Mouse (Mus musculus): ENCODE data around the gene Klf1. TPM values are rescaled to one million over a fixed set of nuclear protein-coding genes. Genes with fewer than 3 reads are reported as not detected.

Gene Klf1
- total RNA-seq, 2 experiments from 2014 or later = not detected

DNA sequence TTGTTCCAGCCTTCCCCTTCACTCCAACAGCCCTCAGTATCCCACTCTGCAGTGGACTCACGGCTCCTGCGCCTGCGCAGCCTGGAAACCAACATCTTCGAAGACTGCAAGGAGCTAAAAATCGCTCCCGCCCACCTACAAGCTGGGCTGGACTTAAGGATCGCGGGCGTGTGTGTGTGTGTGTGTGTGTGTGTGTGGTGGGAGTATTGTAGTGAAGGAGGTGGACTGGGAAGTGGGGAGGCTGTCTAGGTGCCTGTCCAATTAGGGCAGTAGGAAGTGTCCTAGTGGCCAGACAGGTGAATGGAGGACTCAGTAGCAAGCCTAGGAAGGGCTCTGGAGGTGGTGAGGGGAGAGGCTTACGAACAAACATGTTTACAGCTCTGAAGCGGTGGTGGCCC, 43.5 kb downstream of the Klf1 start:
- H3K4me3 ChIP-seq = peak overlapping the region; percentile 67; the same call in 1 of the 2 replicates
- no peak for DNase-seq
- intact Hi-C loops (cut with DNase I) = no loop called here
- no peak for TF ChIP-seq CTCF (IDR thresholded peaks at IDR 0.05)
- H3K27ac ChIP-seq = no peak overlapping the region

DNA sequence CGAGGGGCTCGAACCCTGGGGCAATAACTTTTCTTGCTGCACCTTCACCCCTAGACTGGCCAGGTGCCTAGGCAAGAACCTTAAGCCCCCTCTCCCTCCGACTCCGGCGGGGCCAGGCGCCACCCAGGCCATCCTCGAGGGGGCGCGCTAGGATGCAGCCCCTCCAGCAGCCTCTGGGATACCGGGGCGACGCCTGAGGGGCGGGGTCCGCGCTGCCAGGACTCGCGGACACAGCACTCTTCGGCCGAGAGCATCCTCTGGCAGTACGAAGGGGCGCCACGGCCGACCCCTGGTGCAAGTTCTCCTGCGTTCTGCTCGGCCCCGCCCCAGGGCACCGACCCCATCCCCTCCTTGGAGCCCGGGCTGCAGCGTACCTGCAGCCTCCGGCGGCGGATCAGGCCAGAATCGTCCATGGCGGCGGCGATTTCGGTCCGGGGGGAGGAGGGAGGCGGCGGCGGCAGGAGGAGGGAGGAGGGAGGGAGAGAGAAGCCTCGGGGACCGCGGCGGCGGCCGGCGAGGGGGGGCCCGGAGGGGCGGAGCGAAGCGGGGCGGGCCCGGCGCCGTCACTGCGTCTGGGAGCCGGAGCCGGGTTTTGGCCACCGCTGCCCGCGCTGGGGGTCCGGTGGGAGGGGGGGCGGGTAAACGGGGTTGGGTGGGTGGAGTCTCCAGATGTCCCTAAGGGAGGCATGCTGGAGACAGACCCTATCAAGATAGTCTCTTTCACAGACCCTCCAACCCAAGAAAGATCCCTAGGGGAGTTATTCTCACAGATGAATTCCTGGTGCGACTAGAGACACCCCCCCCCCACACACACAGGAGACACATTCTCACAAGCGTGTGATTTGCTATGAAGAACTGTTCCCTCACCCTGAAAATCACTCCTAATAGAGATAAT, 44.2 kb downstream of the Klf1 start:
- intact Hi-C loops (cut with DNase I) = no loop called here
- DNase-seq = no peak
- Histone ChIP-seq H3K4me3 (peak overlapping the region; percentile 67), H3K27ac (no peak overlapping the region)
- TF ChIP-seq CTCF (IDR thresholded peaks at IDR 0.05) = peak; percentile 25; the same call in 1 of the 2 replicates

DNA sequence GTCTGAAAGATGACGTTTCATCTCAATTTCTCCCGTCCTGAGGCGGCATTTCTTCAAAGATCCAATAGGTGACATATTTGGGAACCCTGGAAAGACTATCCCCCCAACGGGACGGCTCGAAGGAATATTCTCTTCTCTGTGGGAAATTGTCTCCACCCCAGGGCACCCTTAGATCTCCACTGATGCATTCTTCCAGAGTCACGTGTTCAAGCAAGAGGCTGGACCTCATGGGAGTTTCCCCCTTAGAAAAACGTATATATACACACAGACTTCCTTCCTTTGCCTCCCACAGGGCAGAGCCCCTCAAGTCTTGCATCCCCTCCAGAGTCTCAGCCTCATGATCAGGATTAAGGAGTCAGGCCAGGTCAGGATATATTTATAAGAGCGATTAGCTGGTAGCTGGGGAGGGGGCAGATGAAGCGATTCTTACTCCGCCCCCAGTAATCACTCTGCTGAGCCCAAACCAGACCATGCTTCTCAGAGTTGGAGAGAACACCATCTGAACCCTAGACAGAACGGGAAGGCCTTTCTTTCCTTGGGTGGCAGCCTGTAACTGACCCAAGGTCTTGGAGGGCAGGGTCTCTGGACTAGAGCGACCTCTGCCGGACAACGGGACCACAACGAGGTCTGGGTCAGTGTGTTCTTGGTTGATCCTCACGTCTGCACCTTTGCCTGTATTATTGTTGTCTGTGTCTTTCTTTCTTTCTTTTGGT, 45.0 kb downstream of the Klf1 start, which contains the start of gene Rtbdn:
Gene Rtbdn (plus strand): TSS at position 464 of the 713 bp plus-strand sequence.
- intact Hi-C loops (cut with DNase I) = no loop called here

DNA sequence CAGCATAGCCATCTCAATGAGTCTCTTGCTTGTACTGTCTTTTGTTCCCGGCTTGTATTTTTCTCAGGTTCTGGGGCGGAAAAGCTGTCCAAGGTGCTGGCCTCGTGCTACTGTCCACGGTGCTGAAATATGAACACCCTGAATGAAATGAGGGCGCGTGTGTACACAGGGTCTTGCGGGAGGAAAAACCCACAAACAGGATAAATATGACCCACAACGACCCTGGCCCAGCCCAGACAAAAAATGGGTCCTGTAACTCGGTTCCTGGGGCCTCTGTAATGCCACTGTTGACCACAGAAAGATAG, 45.5 kb downstream of the Klf1 start:
- intact Hi-C loops (cut with DNase I) = no loop called here
- no peak for TF ChIP-seq CTCF (IDR thresholded peaks at IDR 0.05)
- no peak for DNase-seq

More for the DNA sequence above, 45.0 kb downstream of the Klf1 start, which contains the start of gene Rtbdn:
- no peak within 1 kb of the TSS for H3K27ac ChIP-seq
- peak; percentile 39 for TF ChIP-seq CTCF (IDR thresholded peaks at IDR 0.05)
- no peak for DNase-seq
- peak within 1 kb of the TSS; percentile 67 for H3K4me3 ChIP-seq

DNA sequence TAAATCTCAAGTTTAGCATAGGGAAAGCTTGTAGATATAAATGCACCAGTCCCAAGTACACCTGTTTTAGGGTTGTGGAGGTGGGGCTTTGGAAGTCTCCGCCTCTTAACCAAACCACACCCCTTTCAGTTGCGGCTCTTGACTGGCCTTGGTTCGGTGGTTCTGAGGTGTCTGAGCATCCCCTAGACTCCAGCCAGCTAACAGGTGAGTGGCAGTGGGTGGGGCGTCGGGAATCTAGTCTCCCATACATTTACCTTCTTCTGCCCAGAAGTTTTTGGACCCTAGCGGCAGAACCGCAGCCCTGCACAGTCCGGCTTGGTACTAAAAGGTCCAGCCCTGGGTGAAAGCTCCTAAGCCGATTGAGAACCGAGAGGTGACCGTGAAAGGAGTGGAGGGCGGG, 48.0 kb downstream of the Klf1 start:
- DNase-seq = no peak
- intact Hi-C loops (cut with DNase I) = no loop called here
- no peak overlapping the region for H3K4me3 ChIP-seq
- no peak for TF ChIP-seq CTCF (IDR thresholded peaks at IDR 0.05)
- no peak overlapping the region for H3K27ac ChIP-seq

More for the DNA sequence above, 45.5 kb downstream of the Klf1 start:
- Histone ChIP-seq H3K4me3 (no peak overlapping the region), H3K27ac (no peak overlapping the region)

DNA sequence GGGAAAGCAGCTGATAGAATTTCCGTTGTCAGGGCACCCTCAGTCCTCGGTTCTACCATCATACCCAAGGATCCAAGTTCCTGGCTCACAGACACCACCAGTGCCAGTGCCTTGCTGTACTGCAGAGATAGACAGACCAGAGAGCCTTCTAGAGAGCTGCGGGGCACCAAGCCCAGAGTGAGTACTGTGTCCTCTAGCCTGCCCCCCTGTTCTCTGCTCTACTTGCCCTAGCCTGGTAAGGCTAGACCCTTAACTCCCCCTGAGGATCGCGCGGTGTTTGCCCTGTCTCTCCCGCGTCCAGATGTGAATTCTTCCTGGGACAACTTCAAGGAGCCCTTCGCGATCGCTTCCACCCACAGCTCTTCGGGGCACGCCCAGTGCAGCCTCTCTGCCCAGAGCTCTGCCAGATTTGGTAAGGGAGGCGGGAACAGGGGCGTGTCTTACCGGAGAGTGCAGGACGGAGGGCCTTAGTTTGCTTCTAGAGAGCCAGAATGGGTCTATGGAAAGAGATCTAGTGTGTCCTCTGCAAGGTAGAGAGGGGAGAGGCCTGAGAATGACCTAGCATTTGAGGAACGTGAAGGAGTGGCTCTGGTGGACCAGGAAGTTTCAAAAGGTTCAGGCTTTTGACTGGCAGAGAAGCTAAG, 51.0 kb downstream of the Klf1 start:
- DNase-seq = peak; percentile 69
- Histone ChIP-seq H3K27ac (no peak overlapping the region), H3K4me3 (peak overlapping the region; percentile 37)
- intact Hi-C loops (cut with DNase I) = no loop called here
- TF ChIP-seq CTCF (IDR thresholded peaks at IDR 0.05) = no peak

Small RNA genes within 50 kb of the gene (microRNA-seq; reads per million reads assigned to microRNA genes)
- gene Gm24197 = not detected
- not detected for gene Mir7069

Other genes with a start within 250 kb of the Klf1 start
- gene Ier2, start 239.1 kb upstream of the Klf1 start, total RNA-seq (2021) = 1 to 10 TPM; 5.9 to 6.5 TPM
- 10 to 100 TPM; 45.6 to 57.5 TPM for gene Trmt1, start 215.6 kb upstream of the Klf1 start, total RNA-seq (2021)
- gene Nacc1, start 214.1 kb upstream of the Klf1 start, total RNA-seq (2021) = 10 to 100 TPM; 18.7 to 24.3 TPM
- 1 to 10 TPM; 1.1 to 1.3 TPM for gene Lyl1, start 200.5 kb upstream of the Klf1 start, total RNA-seq (2021)
- under 1 TPM; 0.36 to 0.78 TPM for gene G430095P16Rik, start 178.9 kb upstream of the Klf1 start, total RNA-seq (2021)
- gene Nfix, start 101.6 kb upstream of the Klf1 start, total RNA-seq (2021) = 100 to 1,000 TPM; 465 to 558 TPM
- gene Dand5, start 79.1 kb upstream of the Klf1 start, total RNA-seq (2021) = 10 to 100 TPM; 10.2 to 14.3 TPM
- 10 to 100 TPM; 16.2 to 30.4 TPM for gene Gadd45gip1, start 70.4 kb upstream of the Klf1 start, total RNA-seq (2021)
- gene Rad23a, start 61.3 kb upstream of the Klf1 start, total RNA-seq (2021) = 100 to 1,000 TPM; 159 to 172 TPM
- 100 to 1,000 TPM; 149 to 205 TPM for gene Calr, start 55.0 kb upstream of the Klf1 start, total RNA-seq (2021)
- 10 to 100 TPM; 23.8 to 24.9 TPM for gene Farsa, start 44.9 kb upstream of the Klf1 start, total RNA-seq (2021)
- 1 to 10 TPM; 1.2 to 1.8 TPM for gene Syce2, start 29.8 kb upstream of the Klf1 start, total RNA-seq (2021)
- 10 to 100 TPM; 33.9 to 51.1 TPM for gene Gcdh, start 8.0 kb upstream of the Klf1 start, total RNA-seq (2021)
- 1 to 10 TPM; 4.0 to 8.4 TPM for gene Dnase2a, start 6.6 kb downstream of the Klf1 start, total RNA-seq (2021)
- under 1 TPM in 1 of 2 experiments, not detected in 1; 0.17 TPM for gene Mast1, start 35.4 kb downstream of the Klf1 start, total RNA-seq (2021)
- gene Rtbdn, start 45.1 kb downstream of the Klf1 start, total RNA-seq (2021) = not detected
- not detected for gene Gm49661, start 67.5 kb downstream of the Klf1 start, total RNA-seq (2021)
- gene Prdx2, start 67.7 kb downstream of the Klf1 start, total RNA-seq (2021) = 100 to 1,000 TPM; 151 to 245 TPM
- gene Rnaseh2a, start 67.8 kb downstream of the Klf1 start, total RNA-seq (2021) = 10 to 100 TPM; 22.1 to 25.9 TPM
- gene Junb, start 76.8 kb downstream of the Klf1 start, total RNA-seq (2021) = 10 to 100 TPM in 1 of 2 experiments, 1 to 10 TPM in 1; 5.7 to 10.1 TPM
- gene Hook2, start 88.7 kb downstream of the Klf1 start, total RNA-seq (2021) = 1 to 10 TPM; 1.4 to 2.0 TPM
- gene Best2, start 112.6 kb downstream of the Klf1 start, total RNA-seq (2021) = not detected
- gene Asna1, start 123.4 kb downstream of the Klf1 start, total RNA-seq (2021) = 10 to 100 TPM; 50.6 to 58.0 TPM
- gene Trir, start 124.9 kb downstream of the Klf1 start, total RNA-seq (2021) = 10 to 100 TPM; 71.9 to 72.4 TPM
- 10 to 100 TPM; 29.9 to 33.4 TPM for gene Tnpo2, start 135.0 kb downstream of the Klf1 start, total RNA-seq (2021)
- 1 to 10 TPM; 1.4 to 1.5 TPM for gene Fbxw9, start 158.1 kb downstream of the Klf1 start, total RNA-seq (2021)
- gene Gm5741, start 166.1 kb downstream of the Klf1 start, total RNA-seq (2021) = not detected
- gene Dhps, start 169.8 kb downstream of the Klf1 start, total RNA-seq (2021) = 10 to 100 TPM; 27.0 to 28.2 TPM
- gene Wdr83os, start 178.8 kb downstream of the Klf1 start, total RNA-seq (2021) = 10 to 100 TPM; 44.2 to 44.9 TPM
- 10 to 100 TPM; 16.5 to 17.2 TPM for gene Wdr83, start 179.4 kb downstream of the Klf1 start, total RNA-seq (2021)
- 10 to 100 TPM in 1 of 2 experiments, 1 to 10 TPM in 1; 8.1 to 10.3 TPM for gene Man2b1, start 181.3 kb downstream of the Klf1 start, total RNA-seq (2021)
- gene Zfp791, start 221.2 kb downstream of the Klf1 start, total RNA-seq (2021) = 1 to 10 TPM in 1 of 2 experiments, under 1 TPM in 1; 0.84 to 1.2 TPM
- gene Cks1brt, start 250.0 kb downstream of the Klf1 start, total RNA-seq (2021) = not detected

Data from gastrocnemius, adult 2 months (tissue).